Comparison of ENCODE assay signal across 8 mouse cellular contexts in the genomic region with DNA sequence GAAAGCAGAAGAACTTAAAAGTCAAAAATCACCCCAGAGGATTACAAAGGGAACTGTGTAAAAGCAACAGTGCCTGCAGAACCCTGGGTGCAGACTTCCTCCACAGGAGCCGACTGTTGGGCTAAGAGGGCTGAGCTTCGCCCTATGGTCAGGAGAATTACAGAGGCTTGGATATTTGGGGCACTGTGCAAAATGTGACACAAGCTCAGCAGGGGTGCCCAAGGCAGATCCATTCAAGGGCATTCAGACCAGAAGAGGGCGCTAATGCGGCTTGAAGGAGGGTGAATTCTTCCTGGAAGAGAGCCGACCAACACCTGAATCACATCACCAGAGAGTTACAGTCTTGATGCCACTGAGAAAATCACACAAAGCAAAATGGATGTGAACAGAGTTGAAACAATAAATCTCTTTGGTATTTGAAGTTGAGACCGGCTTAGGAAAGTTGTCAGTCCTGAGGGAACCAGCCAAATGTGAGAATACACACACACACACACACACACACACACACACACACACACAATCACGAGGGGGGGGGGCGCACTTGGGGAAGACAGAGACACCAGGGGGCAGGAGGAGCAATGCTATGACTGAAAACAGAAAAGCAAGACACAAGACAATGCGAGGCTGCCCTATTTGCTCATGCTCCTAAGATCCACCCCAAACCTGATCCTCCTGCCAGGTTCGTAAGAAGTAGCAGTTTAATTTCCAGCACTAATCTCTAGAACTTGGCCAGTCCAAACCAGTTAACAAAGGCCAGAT. TPM values are rescaled to one million over a fixed set of nuclear protein-coding genes. Genes with fewer than 3 reads are reported as not detected.
A peak's percentile ranks its signal among the peaks of the same experiment; 100 is the strongest.
DNase-seq lines count a peak whose midpoint lies in the region; ATAC-seq and TF ChIP-seq lines count a peak whose summit lies in the region.

No protein-coding gene starts in this region.

- H3K9ac ChIP-seq in intestine, postnatal 0 days (ENCODE audit: low read depth, low read length): no peak overlapping the region
- H3K9ac ChIP-seq in lung, postnatal 0 days (replicated peaks; ENCODE audit: low read depth): no peak overlapping the region

- H3K9me3 ChIP-seq in intestine, postnatal 0 days (ENCODE audit: control insufficient read depth): no peaks in the 10 kb centered on the region
- H3K9me3 ChIP-seq in lung, postnatal 0 days (ENCODE audit: low read length): no peaks in the 10 kb centered on the region

- DNase-seq in right cerebral cortex, adult 18-20 months: peak; percentile 39
- no peak for DNase-seq in right cerebral cortex, postnatal 36 days (ENCODE audit: low spot score in 2 of 2)
- DNase-seq in adrenal gland, adult 2 months: peak; percentile 68
- DNase-seq in embryo, embryonic 11.5 days (ENCODE audit: low read depth, low spot score): peak; percentile 41
- peak; percentile 76 for DNase-seq in lung, postnatal 0 days (ENCODE audit: low spot score)
- peak; percentile 38 for DNase-seq in skeletal muscle tissue, adult 2 months (ENCODE audit: low read depth, low spot score)

- WGBS in intestine, postnatal 0 days: 58% methylated on average over 10 of the region's 10 CpGs
- 51% methylated on average over 10 of the region's 10 CpGs for WGBS in lung, postnatal 0 days

- peak; percentile 82 for TF ChIP-seq CTCF in intestine, postnatal 0 days (IDR thresholded peaks at IDR 0.05; ENCODE audit: low read depth)
- peak; percentile 78 for TF ChIP-seq CTCF in lung, postnatal 0 days (IDR thresholded peaks at IDR 0.05)

- no peak for TF ChIP-seq EP300 in lung, postnatal 0 days (IDR thresholded peaks at IDR 0.05)

- H3K4me2 ChIP-seq in intestine, postnatal 0 days (replicated peaks; ENCODE audit: low read depth): no peak overlapping the region
- no peak overlapping the region for H3K4me2 ChIP-seq in lung, postnatal 0 days (replicated peaks; ENCODE audit: low read depth, low read length)

- ATAC-seq in intestine, postnatal 0 days: no peak
- ATAC-seq in lung, postnatal 0 days: peak; percentile 25; the same call in 1 of the 2 replicates
- no peak for ATAC-seq in activated CD4-positive, CD25-positive, alpha-beta regulatory T cell, adult 4 months

- no peaks in the 10 kb centered on the region for H3K4me1 ChIP-seq in intestine, postnatal 0 days (replicated peaks; ENCODE audit: control insufficient read depth, insufficient read depth, low read length)
- no peaks in the 10 kb centered on the region for H3K4me1 ChIP-seq in lung, postnatal 0 days (ENCODE audit: insufficient read depth, low read depth, low read length)

- peaks cover 14% of the 10 kb centered on the region for H3K36me3 ChIP-seq in intestine, postnatal 0 days (ENCODE audit: control insufficient read depth, insufficient read depth)
- H3K36me3 ChIP-seq in lung, postnatal 0 days (ENCODE audit: insufficient read depth, low read length): no peaks in the 10 kb centered on the region

- H3K4me3 ChIP-seq in intestine, postnatal 0 days (ENCODE audit: low read depth, low read length): no peak overlapping the region
- no peak overlapping the region for H3K4me3 ChIP-seq in lung, postnatal 0 days (ENCODE audit: low read depth, low read length)

- no peaks in the 10 kb centered on the region for H3K27me3 ChIP-seq in intestine, postnatal 0 days (replicated peaks; ENCODE audit: control insufficient read depth, insufficient read depth, low read length)
- no peaks in the 10 kb centered on the region for H3K27me3 ChIP-seq in lung, postnatal 0 days (replicated peaks; ENCODE audit: insufficient read depth, low read length)

- H3K27ac ChIP-seq in intestine, postnatal 0 days (ENCODE audit: low read depth, low read length): no peak overlapping the region
- H3K27ac ChIP-seq in lung, postnatal 0 days (ENCODE audit: low read length): no peak overlapping the region

RNA-seq across cellular contexts. Expression of a gene that starts 20.2 kb away (rescaled TPM):
- total RNA-seq in adrenal gland, adult 2 months (2021): 1 to 10 TPM; 7.4 to 10.0 TPM
- 9.2 and 11.1 TPM in 2 replicates for polyA plus RNA-seq in adrenal gland, adult 2 months (2012; rRNA removed)
- 3.2 and 3.7 TPM in 2 replicates for polyA plus RNA-seq in intestine, postnatal 0 days (2015; fragmentation: Nextera tagmentation; extraction: Ambion mirVana)
- 3.4 and 4.3 TPM in 2 replicates for polyA plus RNA-seq in lung, postnatal 0 days (2015; fragmentation: Nextera tagmentation; extraction: Ambion mirVana)
- polyA plus RNA-seq in activated CD4-positive, CD25-positive, alpha-beta regulatory T cell, adult 4 months (2017; shearing (Covaris generic)): 10 to 100 TPM in 1 of 2 experiments, 1 to 10 TPM in 1; 8.4 to 11.3 TPM

RNA-seq across cellular contexts. Expression of a gene that starts 48.6 kb away (rescaled TPM):
- total RNA-seq in adrenal gland, adult 2 months (2021): 10 to 100 TPM; 14.0 to 44.3 TPM
- 33.2 and 42.1 TPM in 2 replicates for polyA plus RNA-seq in adrenal gland, adult 2 months (2012; rRNA removed)
- 50.2 and 50.9 TPM in 2 replicates for polyA plus RNA-seq in intestine, postnatal 0 days (2015; fragmentation: Nextera tagmentation; extraction: Ambion mirVana)
- polyA plus RNA-seq in lung, postnatal 0 days (2015; fragmentation: Nextera tagmentation; extraction: Ambion mirVana): 22.3 and 23.6 TPM in 2 replicates
- polyA plus RNA-seq in activated CD4-positive, CD25-positive, alpha-beta regulatory T cell, adult 4 months (2017; shearing (Covaris generic)): 1 to 10 TPM in 1 of 2 experiments, under 1 TPM in 1; 0.60 to 1.1 TPM

Comparison
In these comparisons a context has a peak if more than half of its experiments do, and no peak if none do; other contexts are left out.
1. DNase-seq: peak in right cerebral cortex, adult 18-20 months (single experiment), adrenal gland, adult 2 months (single experiment), embryo, embryonic 11.5 days (single experiment), lung, postnatal 0 days (single experiment) and skeletal muscle tissue, adult 2 months (single experiment); none in right cerebral cortex, postnatal 36 days (0 of 2).
2. RNA of a gene that starts 48.6 kb away (polyA plus RNA-seq): 50.2 to 50.9 TPM in intestine, postnatal 0 days, 33.2 to 42.1 TPM in adrenal gland, adult 2 months and 22.3 to 23.6 TPM in lung, postnatal 0 days; 0.60 to 1.1 TPM in activated CD4-positive, CD25-positive, alpha-beta regulatory T cell, adult 4 months; every median in the first group is over 10 times any median in the second.